Mouse (Mus musculus) layer of hippocampus, adult 9-10 months (tissue): ENCODE data around the gene Igf1r.

Experiments used
- DNase-seq: peaks from one replicate; pipeline ENCODE4 v3.0.0; 2022; ENCODE audit warnings: low spot score

The Igf1r gene

GRCm38 (mm10) chr7:68227621-68228020, 275.0 kb downstream of the Igf1r start:
- DNase-seq, result no peak

GRCm38 (mm10) chr7:68228491-68228890, 275.9 kb downstream of the Igf1r start:
- DNase-seq, result no peak

GRCm38 (mm10) chr7:68230831-68231230, 278.2 kb downstream of the Igf1r start:
- DNase-seq, result no peak

- no peak for DNase-seq
These were observed 279.9 kb downstream of the Igf1r start for GRCm38 (mm10) chr7:68232521-68232920.

GRCm38 (mm10) chr7:68233619-68234223, 281.1 kb downstream of the Igf1r start:
- DNase-seq, result no peak

- no peak for DNase-seq
These were observed 284.2 kb downstream of the Igf1r start for GRCm38 (mm10) chr7:68236817-68237216.

GRCm38 (mm10) chr7:68239220-68239827, 286.7 kb downstream of the Igf1r start:
- DNase-seq, result no peak

- no peak for DNase-seq
These were observed 288.6 kb downstream of the Igf1r start for GRCm38 (mm10) chr7:68241205-68241604.

GRCm38 (mm10) chr7:68245681-68246080, 293.1 kb downstream of the Igf1r start:
- DNase-seq, result no peak

- DNase-seq, result no peak
These were observed 293.6 kb downstream of the Igf1r start for GRCm38 (mm10) chr7:68246249-68246648.

GRCm38 (mm10) chr7:68250411-68250810, 297.8 kb downstream of the Igf1r start:
- no peak for DNase-seq

- no peak for DNase-seq
These were observed 298.3 kb downstream of the Igf1r start for GRCm38 (mm10) chr7:68250902-68251301.

GRCm38 (mm10) chr7:68257767-68258166, 305.1 kb downstream of the Igf1r start:
- no peak for DNase-seq

- DNase-seq, result no peak
These were observed 305.9 kb downstream of the Igf1r start for GRCm38 (mm10) chr7:68258326-68259150.

- no peak for DNase-seq
These were observed 307.0 kb downstream of the Igf1r start for GRCm38 (mm10) chr7:68259523-68260081.

- no peak for DNase-seq
These were observed 310.1 kb downstream of the Igf1r start for GRCm38 (mm10) chr7:68262612-68263200.

- DNase-seq, result no peak
These were observed 310.9 kb downstream of the Igf1r start for GRCm38 (mm10) chr7:68263346-68264027.

GRCm38 (mm10) chr7:68264028-68264453, 311.4 kb downstream of the Igf1r start, which contains the start of gene Pgpep1l:
Gene Pgpep1l (minus strand): TSS chr7:68264233.
- DNase-seq, result no peak

- DNase-seq, result peak; percentile 63
These were observed 311.9 kb downstream of the Igf1r start for GRCm38 (mm10) chr7:68264531-68264930.

GRCm38 (mm10) chr7:68265391-68265790, 312.8 kb downstream of the Igf1r start:
- DNase-seq, result no peak

- DNase-seq, result no peak
These were observed 314.1 kb downstream of the Igf1r start for GRCm38 (mm10) chr7:68266691-68267090.

- DNase-seq, result no peak
These were observed 317.9 kb downstream of the Igf1r start for GRCm38 (mm10) chr7:68270551-68270950.
